Mouse (Mus musculus) heart, postnatal 0 days (tissue): ENCODE measurements around the gene Ank2.

Source experiments
- CTCF ChIP-seq: IDR thresholded peaks from 2 replicates; pipeline ENCODE4 v1.5.1; 2016; ENCODE audit warnings: antibody characterized with exemption, control low read depth, low read depth
- EP300 ChIP-seq: IDR thresholded peaks from 2 replicates; pipeline ENCODE4 v1.6.1; 2016; ENCODE audit warnings: antibody characterized with exemption, low read depth

GRCm38 (mm10) chr3:126995970-126996369 lies 503.2 kb downstream of the Ank2 start:
- TF ChIP-seq CTCF (peak; percentile 46), EP300 (no peak)
